Mouse (Mus musculus) C2C12 (cell line): ENCODE measurements around the gene Mst1.

Experiments used
- CEBPB ChIP-seq: IDR thresholded peaks from one replicate; pipeline ENCODE4 v1.6.1; 2011; ENCODE audit warnings: low read depth, mild to moderate bottlenecking, control low read depth, moderate library complexity
- CTCF ChIP-seq: IDR thresholded peaks from one replicate; pipeline ENCODE4 v1.5.1; 2011; ENCODE audit not compliant: control insufficient read depth, insufficient read depth, insufficient read length
- FOSL1 ChIP-seq: IDR thresholded peaks from one replicate; pipeline ENCODE4 v1.8.0; 2011; ENCODE audit warnings: mild to moderate bottlenecking, low read length; ENCODE audit not compliant: poor library complexity, insufficient read depth, severe bottlenecking
- MAX ChIP-seq: IDR thresholded peaks from one replicate; pipeline ENCODE4 v1.6.1; 2011; ENCODE audit warnings: mild to moderate bottlenecking, control low read depth
- MYOD1 ChIP-seq: IDR thresholded peaks from one replicate; pipeline ENCODE4 v1.6.1; 2011; ENCODE audit warnings: low read depth; ENCODE audit not compliant: control insufficient read depth, insufficient read length
- MYOG ChIP-seq: IDR thresholded peaks from one replicate; pipeline ENCODE4 v1.6.1; 2011; ENCODE audit not compliant: control insufficient read depth, insufficient read length; ENCODE audit errors: extremely low read depth
- USF1 ChIP-seq: IDR thresholded peaks from one replicate; pipeline ENCODE4 v1.6.1; 2011; ENCODE audit warnings: low read depth, mild to moderate bottlenecking, control low read depth, moderate library complexity

- TF ChIP-seq MAX (no peak), CTCF (no peak), MYOD1 (no peak), MYOG (no peak), USF1 (no peak), CEBPB (no peak), FOSL1 (no peak)
These were observed 8.4 kb upstream of the Mst1 start for GRCm38 (mm10) chr9:108071801-108072200.
